Mouse (Mus musculus): ENCODE measurements around the gene Sephs1.

- peak; percentile 46 for TF ChIP-seq CTCF (IDR thresholded peaks at IDR 0.05; ENCODE audit: low read depth, low read length)
- no peak for TF ChIP-seq GATA1 (IDR thresholded peaks at IDR 0.05; ENCODE audit: borderline replicate concordance, low read length)
- TF ChIP-seq TAL1 (conservative IDR thresholded peaks at IDR 0.05; ENCODE audit: low read depth, low read length): no peak
These were observed 36.1 kb downstream of the Sephs1 start for GRCm38 (mm10) chr2:4917326-4918021.
